Mouse (Mus musculus) lung, adult 2 months (tissue): ENCODE data around the gene Tcf7l2.

Experiments
- CTCF ChIP-seq: fragments of 200-500 bp; IDR thresholded peaks from 2 replicates; pipeline ENCODE4 v1.5.1; 2011; ENCODE audit warnings: mild to moderate bottlenecking, low read length, control low read depth; ENCODE audit not compliant: insufficient read depth
- POLR2A ChIP-seq: fragments of 200-500 bp; IDR thresholded peaks from 2 replicates; pipeline ENCODE4 v1.6.1; 2011; ENCODE audit warnings: low read depth, mild to moderate bottlenecking, control low read depth, low read length, borderline replicate concordance; ENCODE audit errors: extremely low read depth

DNA sequence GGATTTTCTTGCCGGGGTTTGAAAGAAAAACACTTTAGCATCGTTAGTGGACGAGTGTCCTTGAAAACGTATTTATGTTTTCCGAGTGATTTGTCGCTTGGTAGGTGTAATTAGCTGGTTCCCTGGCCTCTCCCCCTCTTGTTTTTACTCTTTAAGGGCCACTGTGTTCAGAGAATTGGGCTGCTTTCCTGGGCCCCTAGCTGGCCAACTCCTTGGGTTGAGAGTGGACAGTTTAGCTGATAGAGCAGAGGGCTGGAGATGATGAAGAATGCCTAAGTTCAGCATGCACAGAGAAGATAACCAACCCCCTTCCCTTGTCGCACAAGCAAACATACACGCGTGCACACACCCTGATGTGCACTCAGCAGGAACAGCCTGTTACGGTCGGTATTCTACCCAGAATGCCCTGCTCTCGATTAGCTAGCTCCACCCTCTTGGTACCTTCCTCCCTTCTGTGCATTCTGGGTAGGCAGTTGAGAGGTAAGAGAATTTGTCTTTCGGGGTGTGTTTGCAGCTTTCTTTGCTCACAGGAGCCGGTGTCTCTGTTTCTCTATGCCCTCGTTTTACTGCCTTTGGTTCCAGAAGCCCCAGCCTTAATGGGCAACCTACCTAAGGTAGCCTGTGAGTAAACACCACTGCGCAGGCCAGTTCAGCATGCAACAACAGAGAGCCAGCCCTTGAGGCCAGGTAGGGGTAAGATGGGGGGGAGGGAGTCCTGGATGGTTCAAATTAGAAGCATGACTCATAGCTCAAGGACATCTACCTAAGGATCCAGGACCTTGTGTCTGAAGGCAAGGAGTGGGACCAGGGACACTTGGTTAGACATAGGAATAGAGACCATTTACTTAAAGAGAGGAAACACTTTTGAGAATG, 199.9 kb downstream of the Tcf7l2 start:
- no peak for TF ChIP-seq CTCF
- no peak for TF ChIP-seq POLR2A
